Mouse (Mus musculus) cerebellum, postnatal 14 days (tissue): ENCODE measurements around the gene Gm3002.
"Not testable (repeated sequence)": the region's sequence is repeated elsewhere in the genome, so short reads cannot be mapped to it uniquely, and the experiment has no call there.

Source experiments
- DNase-seq, 2 experiments: peaks; one replicate each; pipeline ENCODE4 v3.0.0; 2021; ENCODE audit warnings: mixed read lengths in 2 of 2

Gm3002 gene

DNA sequence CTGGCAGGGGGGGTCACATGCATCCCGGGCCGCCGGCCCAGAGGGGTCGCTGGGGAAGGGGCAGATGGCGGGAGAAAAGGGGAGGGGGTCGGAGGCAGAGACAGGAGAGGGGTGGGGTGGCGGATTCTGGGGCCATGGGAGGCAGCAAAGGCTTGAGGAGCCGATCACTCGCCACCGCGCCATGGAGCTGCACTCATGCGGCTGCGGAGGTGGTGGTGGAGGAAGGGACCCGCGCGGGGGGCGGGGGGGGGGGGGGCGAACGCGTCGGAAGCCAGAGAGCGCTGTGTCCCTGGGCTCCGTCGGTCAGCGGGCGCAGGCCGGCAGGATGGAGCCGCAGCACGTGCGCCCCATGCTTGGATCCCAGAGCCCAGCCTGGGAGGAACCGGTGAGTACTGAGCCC, at the start of gene Gm3002:
TSS of gene Gm3002 (plus strand) at position 301 of the 400 bp plus-strand sequence.
- not testable (repeated sequence) for DNase-seq

DNA sequence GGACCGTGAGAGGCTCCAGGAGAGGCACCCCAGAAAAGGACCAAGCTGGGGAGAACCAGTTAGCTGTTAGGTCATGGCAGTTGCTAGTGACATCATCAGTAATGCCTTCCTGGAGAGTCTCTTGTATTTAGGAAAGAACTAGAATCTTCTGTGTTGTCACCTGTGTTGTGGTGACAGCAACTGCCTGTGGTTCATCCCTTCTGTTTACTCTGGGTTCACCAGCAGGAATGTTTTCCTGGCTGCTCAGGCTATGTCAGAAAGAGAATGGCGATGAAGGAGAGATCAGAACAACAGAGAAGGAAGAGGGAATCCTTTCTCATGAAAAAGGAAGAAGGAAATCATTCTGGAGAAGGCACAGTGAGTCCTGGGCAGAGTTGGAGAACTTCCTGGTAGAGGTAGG, 36.1 kb downstream of the Gm3002 start, which contains the start of gene Gm3033:
TSS of gene Gm3033 (plus strand) at position 301 of the 400 bp plus-strand sequence.
- not testable (repeated sequence) for DNase-seq

DNA sequence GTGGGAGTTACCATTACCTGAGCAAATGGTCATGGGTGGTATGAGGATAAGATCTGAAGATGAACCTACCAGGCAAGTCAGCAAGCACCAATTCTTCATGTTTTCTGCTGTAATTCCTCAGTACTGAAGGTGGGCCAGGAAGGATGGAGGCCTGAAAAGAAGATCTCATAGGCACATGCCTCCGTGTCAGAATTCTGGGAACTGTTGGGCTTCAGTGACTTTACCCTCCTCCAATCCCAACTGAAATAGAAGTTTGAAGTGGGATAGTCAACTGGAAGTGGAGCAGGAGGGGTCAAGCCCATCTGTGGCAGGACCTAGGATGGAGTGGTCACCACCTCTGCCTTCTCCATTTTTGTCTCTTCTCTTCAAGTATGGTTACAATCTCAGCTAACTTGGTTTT, 74.0 kb downstream of the Gm3002 start, which contains the start of gene Gm2916:
TSS of gene Gm2916 (plus strand) at position 301 of the 400 bp plus-strand sequence.
- not testable (repeated sequence) for DNase-seq

DNA sequence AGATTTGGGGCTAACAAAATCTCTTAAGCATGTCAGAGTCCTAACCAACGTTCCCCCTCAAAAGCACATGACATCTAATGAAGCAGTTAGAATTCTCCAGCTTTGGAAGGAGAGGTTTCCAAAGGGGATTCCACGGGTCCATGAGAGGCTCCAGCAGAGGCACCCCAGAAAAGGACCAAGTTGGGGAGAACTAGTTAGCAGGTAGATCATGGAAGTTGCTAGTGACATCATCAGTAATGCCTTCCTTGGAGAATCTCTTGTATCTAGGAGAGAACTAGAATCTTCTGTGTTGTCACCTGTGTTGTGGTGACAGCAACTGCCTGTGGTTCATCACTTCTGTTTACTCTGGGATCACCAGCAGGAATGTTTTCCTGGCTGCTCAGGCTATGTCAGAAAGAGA, 121.6 kb downstream of the Gm3002 start, which contains the start of gene Gm3029:
TSS of gene Gm3029 (plus strand) at position 301 of the 400 bp plus-strand sequence.
- not testable (repeated sequence) for DNase-seq

DNA sequence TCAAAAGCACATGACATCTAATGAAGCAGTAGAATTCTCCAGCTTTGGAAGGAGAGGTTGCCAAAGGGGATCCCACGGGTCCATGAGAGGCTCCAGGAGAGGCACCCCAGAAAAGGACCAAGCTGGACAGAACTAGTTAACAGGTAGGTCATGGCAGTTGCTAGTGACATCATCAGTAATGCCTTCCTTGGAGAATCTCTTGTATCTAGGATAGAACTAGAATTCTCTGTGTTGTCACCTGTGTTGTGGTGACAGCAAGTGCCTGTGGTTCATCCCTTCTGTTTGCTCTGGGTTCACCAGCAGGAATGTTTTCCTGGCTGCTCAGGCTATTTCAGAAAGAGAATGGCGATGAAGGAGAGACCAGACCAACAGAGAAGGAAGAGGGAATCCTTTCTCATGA, 153.4 kb downstream of the Gm3002 start, which contains the start of gene Gm3095:
TSS of gene Gm3095 (plus strand) at position 301 of the 400 bp plus-strand sequence.
- not testable (repeated sequence) for DNase-seq

DNA sequence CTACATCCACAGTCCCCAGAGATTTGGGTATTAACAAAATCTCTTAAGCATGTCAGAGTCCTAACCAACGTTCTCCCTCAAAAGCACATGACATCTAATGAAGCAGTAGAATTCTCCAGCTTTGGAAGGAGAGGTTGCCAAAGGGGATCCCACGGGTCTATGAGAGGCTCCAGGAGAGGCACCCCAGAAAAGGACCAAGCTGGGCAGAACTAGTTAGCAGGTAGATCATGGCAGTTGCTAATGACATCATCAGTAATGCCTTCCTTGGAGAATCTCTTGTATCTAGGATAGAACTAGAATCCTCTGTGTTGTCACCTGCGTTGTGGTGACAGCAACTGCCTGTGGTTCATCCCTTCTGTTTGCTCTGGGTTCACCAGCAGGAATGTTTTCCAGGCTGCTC, 188.2 kb downstream of the Gm3002 start, which contains the start of gene Gm3099:
TSS of gene Gm3099 (plus strand) at position 301 of the 400 bp plus-strand sequence.
- not testable (repeated sequence) for DNase-seq
